Mouse (Mus musculus) brain, embryonic 14.5 days (tissue): ENCODE data around the gene Rbbp4. TPM values are rescaled to one million over a fixed set of nuclear protein-coding genes. Genes with fewer than 3 reads are reported as not detected.
A peak's percentile ranks its signal among the peaks of the same experiment; 100 is the strongest.

Experiments
- DNase-seq: peaks from one replicate; pipeline ENCODE4 v3.0.0-alpha.2; 2011; ENCODE audit warnings: low read depth
- CTCF ChIP-seq: fragments of 200-500 bp; IDR thresholded peaks from 2 replicates; pipeline ENCODE4 v1.5.1; 2012; ENCODE audit warnings: inconsistent platforms, mild to moderate bottlenecking, moderate library complexity, borderline replicate concordance; ENCODE audit not compliant: insufficient read depth, insufficient read length; ENCODE audit errors: extremely low read depth
- POLR2A ChIP-seq: fragments of 200-500 bp; IDR thresholded peaks from 2 replicates; pipeline ENCODE4 v1.6.1; 2012; ENCODE audit warnings: mild to moderate bottlenecking, inconsistent platforms, borderline replicate concordance; ENCODE audit not compliant: poor library complexity, insufficient read depth, insufficient read length, severe bottlenecking; ENCODE audit errors: extremely low read depth
- polyA plus RNA-seq: library from polyadenylated mRNA; depleted of rRNA; stranded (reverse); fragments of >200 nt; gene quantifications from 2 replicates; pipeline ENCODE4 v1.2.3, GENCODE M21; 2012

The Rbbp4 gene
- polyA plus RNA-seq, 1 experiment: 115 TPM

DNA sequence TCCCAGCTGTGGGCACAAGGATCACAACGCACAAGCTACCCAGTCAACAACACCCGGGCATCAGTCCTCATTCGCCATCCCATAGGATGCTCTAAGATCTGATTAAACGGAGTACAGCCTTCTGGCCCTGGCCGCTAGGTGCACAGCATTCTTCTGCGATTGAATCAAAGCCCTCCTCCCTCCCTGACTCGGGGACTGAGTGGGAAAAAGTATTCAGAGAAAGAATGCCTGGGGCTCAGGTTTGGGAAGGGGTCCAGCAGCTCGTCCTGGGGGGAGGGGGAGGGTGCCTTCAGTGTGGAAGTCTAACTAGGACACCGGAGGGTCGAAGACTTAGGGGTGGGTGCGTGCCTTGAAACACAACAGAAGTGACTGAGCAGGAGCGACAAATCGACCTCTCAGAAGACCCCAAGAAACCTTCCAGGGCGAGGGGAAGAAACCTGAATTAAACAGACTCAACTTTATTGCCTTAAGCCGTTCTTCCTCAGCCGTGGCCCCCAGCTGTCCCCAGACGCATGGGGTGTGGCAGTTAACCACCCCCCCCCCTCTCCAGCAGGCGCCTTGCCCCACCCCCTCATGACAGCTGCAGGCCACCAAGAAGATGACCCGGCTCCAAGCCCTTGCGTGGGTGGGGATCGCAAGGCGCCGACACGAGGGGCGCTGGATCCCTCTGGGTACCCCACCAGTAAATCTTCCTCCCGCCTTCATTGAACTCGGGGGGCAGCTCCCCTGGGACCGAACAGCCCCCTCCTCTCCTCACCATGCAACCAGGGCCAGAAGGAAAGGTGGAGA is 48.3 kb downstream of the Rbbp4 start:
- TF ChIP-seq POLR2A: no peak
- TF ChIP-seq CTCF: peak; percentile 37; the same call in 1 of the 2 replicates
- peak; percentile 55 for DNase-seq

DNA sequence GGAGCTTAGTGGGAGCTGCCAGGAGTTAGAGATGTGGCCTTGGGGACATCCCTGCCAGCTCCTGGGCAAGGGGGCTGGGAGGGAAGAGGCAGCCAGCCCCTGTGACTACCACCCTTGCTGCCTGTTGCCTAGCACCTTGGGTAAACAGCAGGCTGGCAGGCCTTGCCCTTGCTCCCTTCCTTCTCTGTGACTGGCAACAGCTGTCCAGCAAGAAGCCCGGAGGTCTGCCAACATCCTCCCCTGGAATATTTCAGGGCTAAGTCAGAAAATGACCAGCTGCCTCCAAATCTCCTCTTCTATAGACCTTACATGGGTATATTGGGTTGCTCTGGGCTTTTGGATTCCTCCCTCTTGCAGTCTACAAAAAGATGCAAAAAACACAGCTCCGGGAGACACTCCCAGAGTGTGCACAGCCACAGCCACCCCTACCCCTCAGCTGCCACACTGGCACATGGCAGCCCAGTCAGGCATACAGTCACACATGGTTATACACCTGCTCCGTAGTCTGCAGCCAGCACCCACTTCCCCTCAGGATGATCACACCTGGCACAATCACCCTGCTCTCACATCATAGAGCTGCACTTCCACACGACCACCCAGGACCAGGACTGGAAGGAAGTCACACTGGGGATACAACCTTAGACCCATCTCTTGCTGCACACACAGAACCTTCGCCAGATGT is 49.0 kb downstream of the Rbbp4 start:
- DNase-seq: no peak
- TF ChIP-seq POLR2A: no peak
- TF ChIP-seq CTCF: no peak

DNA sequence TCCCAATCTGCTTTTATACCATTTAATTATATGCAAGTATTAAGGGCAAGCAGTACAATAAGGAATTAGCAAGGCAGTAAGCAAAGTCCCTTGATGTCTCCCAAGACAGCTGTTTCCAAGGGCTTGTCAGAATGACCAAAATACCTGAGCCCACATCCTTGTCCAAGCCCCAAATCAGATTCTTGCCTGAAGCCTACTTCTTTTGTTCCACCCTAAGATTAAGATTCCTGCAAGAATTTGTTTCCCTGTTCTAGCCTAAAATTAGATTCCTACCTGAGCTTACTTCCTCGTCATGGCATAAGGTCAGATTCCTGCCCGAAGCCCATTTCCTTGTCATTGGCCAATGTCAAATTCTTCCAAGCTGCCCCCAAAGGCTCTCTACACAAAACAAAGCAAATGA is 50.5 kb downstream of the Rbbp4 start:
- no peak for TF ChIP-seq CTCF
- TF ChIP-seq POLR2A: no peak
- no peak for DNase-seq

DNA sequence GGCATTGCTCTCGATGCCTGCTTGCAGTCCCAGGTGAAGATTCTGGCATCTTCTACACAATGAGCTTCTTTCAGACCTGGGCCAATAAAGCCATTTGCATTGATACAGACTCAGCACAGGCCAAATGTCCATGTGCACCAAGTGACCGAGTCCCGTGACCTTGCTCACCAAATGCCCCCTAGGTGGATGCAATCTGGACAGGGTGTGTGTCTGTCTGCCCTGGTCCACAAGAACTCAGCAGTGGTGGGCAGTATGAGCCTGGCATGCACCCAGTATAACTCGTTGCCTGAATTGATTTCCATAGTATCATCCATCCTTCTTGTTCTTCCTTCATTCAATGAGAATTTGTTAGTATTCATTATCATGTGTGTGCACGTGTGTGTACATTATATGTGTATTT is 51.9 kb downstream of the Rbbp4 start:
- TF ChIP-seq CTCF (no peak), POLR2A (no peak)
- no peak for DNase-seq

DNA sequence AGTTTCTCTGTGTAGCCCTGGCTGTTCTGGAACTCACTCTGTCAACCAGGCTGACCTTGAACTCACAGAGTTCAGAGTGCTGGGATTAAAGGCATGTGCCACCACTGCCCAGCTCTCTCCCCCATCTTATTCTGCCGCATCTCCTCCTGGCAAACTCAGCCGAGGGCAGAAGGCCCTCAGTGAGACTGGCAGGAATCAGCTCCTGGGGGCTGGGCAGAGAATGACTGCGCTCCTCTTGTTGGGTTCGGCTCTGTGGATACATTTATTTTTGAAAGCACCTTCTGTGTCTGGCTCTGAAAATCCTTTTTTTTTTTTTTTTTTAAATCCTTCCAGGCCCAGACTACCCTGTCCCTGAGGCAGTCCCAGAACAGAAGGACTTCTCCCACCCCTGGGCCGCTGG is 52.4 kb downstream of the Rbbp4 start:
- TF ChIP-seq CTCF: no peak
- no peak for TF ChIP-seq POLR2A

DNA sequence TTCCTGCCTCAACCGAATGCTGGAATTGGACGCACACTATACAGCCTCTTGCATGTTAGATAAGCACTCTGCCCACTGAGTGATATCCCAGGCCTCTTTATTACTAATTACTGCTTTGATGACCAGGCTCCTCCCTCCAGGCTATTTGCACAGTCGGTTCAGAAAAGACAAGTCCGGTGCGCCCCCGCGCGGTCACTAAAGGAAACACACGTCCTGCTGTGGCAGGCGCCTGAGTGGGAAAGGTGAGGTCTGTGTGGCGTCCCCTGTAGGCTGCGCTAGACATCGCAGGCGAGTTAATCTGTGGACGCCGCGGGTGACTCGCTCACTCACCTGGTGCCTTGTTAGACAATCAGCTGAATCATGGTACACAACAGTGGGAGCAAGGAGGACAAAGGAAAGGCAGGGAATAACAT is 58.7 kb downstream of the Rbbp4 start:
- TF ChIP-seq CTCF (peak; percentile 100), POLR2A (no peak)
- DNase-seq: peak; percentile 92

More for the DNA sequence above, 52.4 kb downstream of the Rbbp4 start:
- DNase-seq: no peak

DNA sequence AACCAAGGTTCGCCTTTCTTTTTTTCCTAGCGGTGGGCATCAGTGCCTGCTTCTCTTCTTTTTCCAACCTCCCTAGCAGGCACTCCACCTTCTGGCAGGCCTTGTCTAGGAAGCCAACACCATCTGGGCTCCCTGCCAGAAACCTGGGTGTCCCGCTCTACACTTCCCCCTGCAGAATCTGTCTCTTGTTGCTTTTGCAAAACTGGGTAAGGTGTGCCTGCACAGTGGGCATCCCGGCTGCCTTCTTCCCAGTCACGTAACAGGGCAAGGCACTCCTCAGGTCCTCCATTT is 62.5 kb downstream of the Rbbp4 start:
- DNase-seq: peak; percentile 79
- TF ChIP-seq CTCF (peak; percentile 33; the same call in 1 of the 2 replicates), POLR2A (no peak)

DNA sequence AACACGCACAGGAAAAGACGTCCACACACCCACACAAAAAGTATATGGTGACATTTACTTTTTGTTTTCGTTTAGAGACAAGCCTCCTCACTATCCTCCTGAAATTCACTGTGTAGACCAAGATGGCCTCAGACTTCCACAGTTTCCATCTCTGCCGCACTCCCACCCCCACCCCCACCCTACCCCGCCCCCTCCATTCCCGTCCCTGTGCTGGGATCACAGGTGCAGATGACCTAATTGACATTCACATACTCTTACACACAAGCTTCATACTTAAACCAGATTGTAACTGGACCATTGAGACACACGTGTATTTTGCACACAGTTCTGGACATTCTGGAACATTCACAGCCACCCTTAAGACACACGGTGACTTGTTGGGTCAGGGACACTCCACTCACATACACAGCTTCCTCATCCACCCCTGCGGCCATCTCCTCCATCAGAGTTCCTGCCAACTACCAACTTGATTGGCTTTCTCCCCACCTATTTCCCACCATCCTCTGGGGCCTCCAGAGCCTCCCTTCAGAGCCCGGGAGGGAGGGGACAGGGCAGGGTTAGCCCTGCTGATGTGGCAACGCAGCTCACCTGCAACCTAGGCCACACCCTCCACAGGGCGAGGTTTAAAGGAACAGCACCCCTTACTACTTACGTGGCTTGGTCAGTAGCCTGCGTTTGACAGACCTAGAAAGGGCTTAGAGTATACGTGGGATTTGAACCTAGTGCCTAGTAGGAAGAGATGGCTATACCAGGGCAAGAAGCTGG is 63.0 kb downstream of the Rbbp4 start:
- TF ChIP-seq CTCF (no peak), POLR2A (no peak)

DNA sequence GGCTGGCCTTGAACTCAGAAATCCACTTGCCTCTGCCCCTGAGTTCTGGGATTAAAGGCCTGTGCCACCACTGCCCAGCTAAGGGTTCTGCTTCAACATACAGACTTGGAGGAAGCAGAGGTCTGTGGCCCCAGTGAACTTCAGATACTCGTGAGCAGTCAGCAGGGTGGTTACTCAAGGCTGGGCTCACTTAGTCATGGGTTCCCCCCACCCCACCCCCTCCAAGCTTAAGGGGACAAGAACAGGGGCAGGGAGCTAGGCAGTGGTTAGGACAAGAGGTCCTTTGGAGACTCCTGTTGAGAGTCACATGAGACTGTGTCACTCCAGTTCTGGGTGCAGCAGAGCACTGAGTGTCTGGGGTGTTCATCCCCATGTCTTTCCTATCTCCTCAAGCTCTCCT is 66.5 kb downstream of the Rbbp4 start:
- TF ChIP-seq CTCF: no peak
- TF ChIP-seq POLR2A: no peak
- no peak for DNase-seq

More for the DNA sequence above, 63.0 kb downstream of the Rbbp4 start:
- DNase-seq: no peak

DNA sequence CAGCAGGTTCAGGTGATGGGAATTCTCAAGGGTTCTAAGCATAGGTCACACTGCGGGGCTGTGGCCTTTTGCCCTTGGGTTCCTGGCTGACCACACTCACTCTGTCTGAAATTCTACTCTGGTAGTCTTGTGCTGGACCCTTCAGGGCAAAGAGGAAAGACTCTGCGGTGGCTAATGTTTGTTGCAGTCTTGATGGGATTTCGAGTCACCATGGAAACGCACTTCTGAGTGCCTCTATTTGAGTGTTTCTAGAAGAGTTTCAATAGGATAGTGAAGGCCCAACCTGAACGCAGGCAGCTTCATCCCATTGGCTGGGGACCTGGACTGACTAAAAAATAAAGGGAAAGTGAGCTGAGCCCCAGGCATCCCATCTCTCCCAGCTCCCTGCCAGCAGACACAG is 68.3 kb downstream of the Rbbp4 start:
- peak; percentile 26 for DNase-seq

DNA sequence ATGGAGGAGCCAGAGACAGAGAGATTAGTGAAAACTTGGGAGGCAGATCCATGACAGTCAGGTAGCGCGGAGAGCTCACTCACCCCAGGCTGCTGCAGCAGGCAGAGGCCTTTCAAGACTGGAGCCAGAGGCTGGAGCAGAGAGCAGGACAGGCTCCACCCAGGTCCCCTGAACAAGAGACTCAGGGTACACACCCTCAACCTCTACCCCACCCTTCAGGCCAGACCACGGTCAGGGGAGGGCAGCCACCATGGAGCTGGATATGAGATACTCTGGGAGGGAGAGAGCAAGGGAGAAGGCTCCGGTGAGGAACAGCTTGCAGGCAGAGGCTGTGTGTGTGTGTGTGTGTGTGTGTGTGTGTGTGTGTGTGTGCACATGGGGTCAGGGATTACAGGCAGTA is 69.0 kb downstream of the Rbbp4 start:
- no peak for DNase-seq
- no peak for TF ChIP-seq POLR2A
- no peak for TF ChIP-seq CTCF

More for the DNA sequence above, 68.3 kb downstream of the Rbbp4 start:
- no peak for TF ChIP-seq POLR2A
- TF ChIP-seq CTCF: no peak
